9 mouse cellular contexts compared by ENCODE assay signal in the genomic region with DNA sequence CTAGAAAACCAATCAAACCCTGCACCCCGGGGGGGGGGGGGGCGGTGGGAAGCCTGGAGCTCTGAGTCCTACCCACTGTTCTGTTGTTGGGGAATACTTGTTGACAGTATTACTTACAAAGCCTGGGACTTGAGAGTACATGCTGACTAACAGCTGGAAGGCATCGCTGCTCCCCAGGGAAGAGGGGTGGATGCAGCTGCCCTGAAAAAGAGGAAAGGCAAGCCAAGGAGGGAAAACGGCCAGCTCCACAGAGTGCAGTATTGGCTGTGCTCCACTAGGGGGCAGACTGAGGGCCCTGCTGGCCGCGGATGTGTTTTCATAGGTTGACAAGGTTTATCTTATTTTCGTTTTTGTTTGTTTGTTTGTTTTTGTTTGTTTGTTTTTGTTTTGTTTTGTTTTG. TPM values are rescaled to one million over a fixed set of nuclear protein-coding genes. Genes with fewer than 3 reads are reported as not detected.
A peak's percentile ranks its signal among the peaks of the same experiment; 100 is the strongest.
DNase-seq lines count a peak whose midpoint lies in the region; ATAC-seq and TF ChIP-seq lines count a peak whose summit lies in the region.
"Had no signal": no experiment of that assay in that cellular context is flagged by ENCODE, and none has a peak within 500 bp of the region (broad histone marks: within the 10 kb centered on the region; RNA-seq: fewer than 3 reads in every experiment).

No protein-coding gene starts in this region.

- TF ChIP-seq POLR2A in heart, adult 2 months (IDR thresholded peaks at IDR 0.05; ENCODE audit: insufficient read depth, low read depth, low read length) = no peak

- H3K4me1 ChIP-seq in liver, embryonic 11.5 days (replicated peaks; ENCODE audit: control insufficient read depth, insufficient read depth, low read length) = no peaks in the 10 kb centered on the region
- H3K4me1 ChIP-seq in heart, adult 2 months (ENCODE audit: control insufficient read depth, insufficient read depth, low read length) = no peaks in the 10 kb centered on the region
- no peaks in the 10 kb centered on the region for H3K4me1 ChIP-seq in liver, embryonic 14.5 days (replicated peaks; ENCODE audit: control insufficient read depth in 2 of 2, insufficient read depth in 2 of 2, low read length in 1 of 2)

- no peak overlapping the region for H3K4me3 ChIP-seq in liver, embryonic 11.5 days (ENCODE audit: low read depth, low read length)
- H3K4me3 ChIP-seq in heart, adult 2 months = no peak overlapping the region
- H3K4me3 ChIP-seq in liver, embryonic 14.5 days (ENCODE audit: insufficient read depth in 1 of 2, low read depth in 2 of 2, low read length in 2 of 2) = no peak overlapping the region
- H3K4me3 ChIP-seq: stomach, embryonic 15.5 days had no signal

- H3K79me2 ChIP-seq in heart, adult 2 months (replicated peaks; ENCODE audit: control insufficient read depth, insufficient read depth, low read length) = no peaks in the 10 kb centered on the region

- H3K9ac ChIP-seq in liver, embryonic 11.5 days (ENCODE audit: low read depth, low read length) = no peak overlapping the region
- H3K9ac ChIP-seq in heart, adult 2 months (ENCODE audit: low read depth, low read length) = no peak overlapping the region
- H3K9ac ChIP-seq in liver, embryonic 14.5 days (replicated peaks) = no peak overlapping the region
- H3K9ac ChIP-seq: stomach, embryonic 15.5 days had no signal

- 31% methylated on average over 7 of the region's 7 CpGs for WGBS in liver, embryonic 11.5 days
- WGBS in heart, adult 2 months = 22% methylated on average over 7 of the region's 7 CpGs
- WGBS in liver, embryonic 14.5 days (ENCODE audit: insufficient replicate concordance) = 24% methylated on average over 7 of the region's 7 CpGs

- no peak overlapping the region for H3K27ac ChIP-seq in liver, embryonic 11.5 days (ENCODE audit: low read depth, low read length)
- H3K27ac ChIP-seq in heart, adult 2 months = no peak overlapping the region
- no peak overlapping the region for H3K27ac ChIP-seq in liver, embryonic 14.5 days

- TF ChIP-seq CTCF in heart, adult 2 months (IDR thresholded peaks at IDR 0.05) = peak; percentile 95
- TF ChIP-seq CTCF in liver, embryonic 14.5 days (IDR thresholded peaks at IDR 0.05; ENCODE audit: low read depth) = peak; percentile 95

- 0 out of 2 replicates have a peak, but pooled peaks cover 6% of the 10 kb centered on the region for H3K27me3 ChIP-seq in liver, embryonic 11.5 days (replicated peaks; ENCODE audit: control insufficient read depth, insufficient read depth, low read length)
- no peaks in the 10 kb centered on the region for H3K27me3 ChIP-seq in heart, adult 2 months (ENCODE audit: control insufficient read depth, insufficient read depth, low read length)
- no peaks in the 10 kb centered on the region for H3K27me3 ChIP-seq in liver, embryonic 14.5 days (ENCODE audit: control insufficient read depth, insufficient read depth, low read length)
- H3K27me3 ChIP-seq: stomach, embryonic 15.5 days had no signal

- no peaks in the 10 kb centered on the region for H3K9me3 ChIP-seq in liver, embryonic 11.5 days (ENCODE audit: control insufficient read depth, low read length)
- H3K9me3 ChIP-seq in liver, embryonic 14.5 days (ENCODE audit: control insufficient read depth, low read length) = no peaks in the 10 kb centered on the region
- H3K9me3 ChIP-seq: stomach, embryonic 15.5 days had no signal

- no peak for ATAC-seq in liver, embryonic 11.5 days (replicated peaks; ENCODE audit: low FRiP score)
- ATAC-seq in liver, embryonic 14.5 days (ENCODE audit: insufficient read depth) = no peak

- intact Hi-C loops in heart, adult 2 months (cut with DNase I) = no loop called here

- H3K4me2 ChIP-seq in liver, embryonic 11.5 days = no peak overlapping the region
- H3K4me2 ChIP-seq in liver, embryonic 14.5 days (ENCODE audit: low read depth) = no peak overlapping the region
- H3K4me2 ChIP-seq: stomach, embryonic 15.5 days had no signal

- H3K36me3 ChIP-seq in liver, embryonic 11.5 days (ENCODE audit: control insufficient read depth, insufficient read depth, low read length) = no peaks in the 10 kb centered on the region
- no peaks in the 10 kb centered on the region for H3K36me3 ChIP-seq in heart, adult 2 months (ENCODE audit: control insufficient read depth, insufficient read depth, low read length)
- H3K36me3 ChIP-seq in liver, embryonic 14.5 days (replicated peaks; ENCODE audit: control insufficient read depth, insufficient read depth, low read depth) = no peaks in the 10 kb centered on the region
- H3K36me3 ChIP-seq: stomach, embryonic 15.5 days had no signal

- TF ChIP-seq EP300 in heart, adult 2 months (IDR thresholded peaks at IDR 0.05; ENCODE audit: insufficient read depth, low read depth, low read length) = peak; percentile 61; the same call in 1 of the 2 replicates
- no peak for TF ChIP-seq EP300 in liver, embryonic 14.5 days (IDR thresholded peaks at IDR 0.05; ENCODE audit: low read depth)

- DNase-seq in liver = peak; percentile 38
- DNase-seq in liver, embryonic 11.5 days (ENCODE audit: low spot score) = no peak
- DNase-seq in T-cell, adult 2 months (ENCODE audit: low spot score) = peak; percentile 12
- DNase-seq in cerebellum, adult 9-11 months = peak; percentile 27
- DNase-seq in heart, adult 2 months = peak; percentile 83
- DNase-seq in liver, embryonic 14.5 days (ENCODE audit: low read depth in 3 of 3, low spot score in 3 of 3) = no peak
- DNase-seq in retina, postnatal 7 days (ENCODE audit: low read depth, low spot score) = peak; percentile 33

RNA-seq across cellular contexts. Expression of gene Alox12b, which starts 14.8 kb away (rescaled TPM):
- polyA plus RNA-seq in liver, embryonic 11.5 days (2014; fragmentation: Nextera tagmentation; extraction: Ambion mirVana) = not detected in 2 replicates
- not detected for total RNA-seq in heart, adult 2 months (2021)
- polyA plus RNA-seq in heart, adult 2 months (2012; rRNA removed) = 0.04 TPM in 1 of 2 replicates, not detected in the other
- polyA plus RNA-seq in liver, embryonic 14.5 days (2012; rRNA removed) = not detected in 2 replicates
- not detected in 2 replicates for polyA plus RNA-seq in liver, embryonic 14.5 days (2014; fragmentation: Nextera tagmentation; extraction: Ambion mirVana)

RNA-seq across cellular contexts. Expression of gene Alox8, which starts 26.0 kb away (rescaled TPM):
- polyA plus RNA-seq in liver, embryonic 11.5 days (2014; fragmentation: Nextera tagmentation; extraction: Ambion mirVana) = 0.12 TPM in 1 of 2 replicates, not detected in the other
- 1 to 10 TPM in 1 of 2 experiments, under 1 TPM in 1; 0.84 to 1.6 TPM for total RNA-seq in heart, adult 2 months (2021)
- polyA plus RNA-seq in heart, adult 2 months (2012; rRNA removed) = 0.68 TPM in 1 of 2 replicates, not detected in the other
- polyA plus RNA-seq in liver, embryonic 14.5 days (2012; rRNA removed) = 0.01 and 0.03 TPM in 2 replicates
- polyA plus RNA-seq in liver, embryonic 14.5 days (2014; fragmentation: Nextera tagmentation; extraction: Ambion mirVana) = not detected in 2 replicates
- polyA plus RNA-seq: large intestine, adult 2 months had no signal

RNA-seq across cellular contexts. Expression of gene Aloxe3, which starts 45.9 kb away (rescaled TPM):
- polyA plus RNA-seq in liver, embryonic 11.5 days (2014; fragmentation: Nextera tagmentation; extraction: Ambion mirVana) = 0.48 TPM in 1 of 2 replicates, not detected in the other
- total RNA-seq in heart, adult 2 months (2021) = under 1 TPM; 0.05 to 0.07 TPM
- 0.16 TPM in 1 of 2 replicates, not detected in the other for polyA plus RNA-seq in heart, adult 2 months (2012; rRNA removed)
- polyA plus RNA-seq in liver, embryonic 14.5 days (2012; rRNA removed) = 0.05 and 0.38 TPM in 2 replicates
- polyA plus RNA-seq in liver, embryonic 14.5 days (2014; fragmentation: Nextera tagmentation; extraction: Ambion mirVana) = 0.15 TPM in 1 of 2 replicates, not detected in the other

RNA-seq across cellular contexts. Expression of gene 9130213A22Rik, which starts 49.2 kb away (rescaled TPM):
- 0.10 and 0.22 TPM in 2 replicates for polyA plus RNA-seq in liver, embryonic 11.5 days (2014; fragmentation: Nextera tagmentation; extraction: Ambion mirVana)
- total RNA-seq in heart, adult 2 months (2021) = under 1 TPM; 0.21 to 0.23 TPM
- 0.82 and 1.00 TPM in 2 replicates for polyA plus RNA-seq in heart, adult 2 months (2012; rRNA removed)
- 0.05 and 0.08 TPM in 2 replicates for polyA plus RNA-seq in liver, embryonic 14.5 days (2012; rRNA removed)
- polyA plus RNA-seq in liver, embryonic 14.5 days (2014; fragmentation: Nextera tagmentation; extraction: Ambion mirVana) = not detected in 2 replicates

RNA-seq across cellular contexts. Expression of gene Hes7, which starts 51.4 kb away (rescaled TPM):
- 0.55 and 0.59 TPM in 2 replicates for polyA plus RNA-seq in liver, embryonic 11.5 days (2014; fragmentation: Nextera tagmentation; extraction: Ambion mirVana)
- under 1 TPM in 1 of 2 experiments, not detected in 1; 0.11 TPM for total RNA-seq in heart, adult 2 months (2021)
- 0.10 TPM in 1 of 2 replicates, not detected in the other for polyA plus RNA-seq in heart, adult 2 months (2012; rRNA removed)
- polyA plus RNA-seq in liver, embryonic 14.5 days (2012; rRNA removed) = 0.08 and 0.12 TPM in 2 replicates
- 0.05 TPM in 1 of 2 replicates, not detected in the other for polyA plus RNA-seq in liver, embryonic 14.5 days (2014; fragmentation: Nextera tagmentation; extraction: Ambion mirVana)

Comparison
In these comparisons a context has a peak if more than half of its experiments do, and no peak if none do; other contexts are left out.
1. DNase-seq: peak in liver (single experiment), T-cell, adult 2 months (single experiment), cerebellum, adult 9-11 months (single experiment), heart, adult 2 months (2 of 2) and retina, postnatal 7 days (single experiment); none in liver, embryonic 11.5 days (single experiment) and liver, embryonic 14.5 days (0 of 3).